Mouse (Mus musculus) gastrocnemius, postnatal 14 days (tissue): ENCODE results near the gene Cracr2b. TPM values are rescaled to one million over a fixed set of nuclear protein-coding genes. Genes with fewer than 3 reads are reported as not detected.

Source experiments
- DNase-seq: peaks from one replicate; pipeline ENCODE4 v3.0.0; 2021; ENCODE audit warnings: mixed read lengths
- intact Hi-C: fragments of 180-260 bp; cut with DNase I; formaldehyde crosslinking; loops from one replicate; pipeline ENCODE4 v1.15.1; 2025; ENCODE audit warnings: low total_unique reads
- total RNA-seq, 2 experiments: library from RNA; stranded (reverse); gene quantifications; 2 replicates each; pipeline ENCODE4 v1.2.3; 2021

Gene Cracr2b
- total RNA-seq, 2 experiments from 2014 or later = 6.5 to 14.3 TPM

GRCm38 (mm10) chr7:141466045-141466394 lies 5.1 kb downstream of the Cracr2b start:
- intact Hi-C loops = no loop called here
- DNase-seq = peak; percentile 62

DNA sequence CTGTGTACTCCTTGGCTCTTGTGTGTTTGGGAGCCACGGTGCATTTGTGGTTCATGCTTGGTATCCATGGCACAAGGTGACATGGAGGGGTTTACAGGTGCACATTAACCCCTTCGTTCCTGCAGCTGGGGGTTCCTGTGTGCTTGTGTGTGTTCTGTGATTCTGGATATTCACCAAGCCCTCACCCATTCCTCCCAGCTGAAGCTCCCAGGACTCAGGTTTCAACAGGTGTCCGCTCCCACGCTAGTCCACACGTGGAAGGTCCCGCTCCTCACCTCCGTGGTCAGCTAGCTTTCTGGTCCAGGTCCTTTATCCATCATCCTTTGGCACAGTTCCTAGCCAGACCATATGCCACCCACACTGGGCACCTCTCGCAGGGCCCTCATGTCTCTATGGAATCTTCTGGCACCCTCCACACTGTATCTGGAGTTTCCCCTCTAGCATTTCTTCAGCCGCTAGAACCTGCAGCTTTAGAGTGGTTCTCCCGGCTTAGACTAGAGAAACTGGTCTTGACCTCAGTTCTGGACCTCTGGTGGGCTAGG lies 5.8 kb downstream of the Cracr2b start:
- peak; percentile 4 for DNase-seq
- intact Hi-C loops = no loop called here

DNA sequence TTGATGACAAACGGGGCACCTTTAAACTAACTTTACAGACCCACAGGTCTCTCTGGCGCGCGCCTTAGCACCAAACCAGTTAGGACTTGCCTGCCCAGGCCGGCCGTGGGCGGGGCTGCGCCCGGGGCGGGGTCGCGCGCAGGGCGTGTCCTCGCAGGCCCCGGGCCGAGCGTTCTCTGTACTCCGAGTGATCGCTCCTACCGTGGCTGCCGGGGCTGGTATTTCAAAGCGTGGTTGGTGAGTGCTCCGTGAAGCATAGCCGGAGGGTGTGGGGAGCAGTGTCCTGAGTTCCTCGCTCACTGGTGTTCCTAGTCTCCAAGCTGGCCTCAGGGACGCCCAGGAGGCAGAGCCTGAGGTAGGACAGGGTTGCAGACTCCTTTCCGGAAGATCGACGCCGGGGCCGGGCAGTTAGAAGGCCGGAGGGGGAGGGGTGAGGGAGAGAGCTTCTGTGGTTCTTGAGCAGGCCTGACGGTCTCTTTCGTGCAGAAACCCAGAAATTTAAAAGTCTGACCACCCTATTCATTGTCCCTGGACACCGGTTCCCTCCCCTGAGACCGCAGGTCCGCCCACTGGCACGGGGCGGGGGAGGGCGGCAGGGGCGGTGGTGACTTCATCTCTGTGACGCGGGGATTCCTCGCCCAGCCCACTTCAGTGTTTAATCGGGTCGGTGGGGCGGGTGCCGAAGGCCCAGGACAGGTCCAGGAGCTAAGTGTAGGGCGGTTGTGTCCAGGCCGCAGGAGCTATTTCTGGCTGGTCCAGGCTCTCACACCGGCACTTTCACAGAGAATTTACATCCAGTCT lies 6.5 kb downstream of the Cracr2b start, which contains the start of gene Cd151:
Cd151 (plus strand) TSS at position 163 of the 801 bp plus-strand sequence.
- intact Hi-C loops = no loop called here
- peak; percentile 91 for DNase-seq

GRCm38 (mm10) chr7:141468164-141468521 lies 7.2 kb downstream of the Cracr2b start:
- DNase-seq = no peak
- intact Hi-C loops = no loop called here

GRCm38 (mm10) chr7:141468522-141469211 lies 7.8 kb downstream of the Cracr2b start:
- peak; percentile 63 for DNase-seq
- intact Hi-C loops = no loop called here

DNA sequence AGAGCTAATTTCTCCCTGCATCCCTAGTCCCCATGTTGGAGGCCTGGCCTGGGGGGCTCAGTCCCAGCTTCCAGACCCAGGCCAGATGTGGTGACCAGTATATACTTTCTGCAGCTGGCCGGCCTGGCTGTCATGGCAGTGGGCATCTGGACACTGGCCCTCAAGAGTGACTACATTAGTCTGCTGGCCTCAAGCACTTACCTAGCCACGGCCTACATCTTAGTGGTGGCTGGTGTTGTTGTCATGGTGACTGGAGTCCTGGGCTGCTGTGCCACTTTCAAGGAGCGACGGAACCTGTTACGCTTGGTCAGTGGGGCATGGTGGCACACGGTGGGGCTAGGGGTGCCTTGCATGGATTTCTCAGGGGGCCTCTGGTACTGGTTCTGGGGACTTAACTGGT lies 8.5 kb downstream of the Cracr2b start:
- DNase-seq = no peak
- intact Hi-C loops = no loop called here

DNA sequence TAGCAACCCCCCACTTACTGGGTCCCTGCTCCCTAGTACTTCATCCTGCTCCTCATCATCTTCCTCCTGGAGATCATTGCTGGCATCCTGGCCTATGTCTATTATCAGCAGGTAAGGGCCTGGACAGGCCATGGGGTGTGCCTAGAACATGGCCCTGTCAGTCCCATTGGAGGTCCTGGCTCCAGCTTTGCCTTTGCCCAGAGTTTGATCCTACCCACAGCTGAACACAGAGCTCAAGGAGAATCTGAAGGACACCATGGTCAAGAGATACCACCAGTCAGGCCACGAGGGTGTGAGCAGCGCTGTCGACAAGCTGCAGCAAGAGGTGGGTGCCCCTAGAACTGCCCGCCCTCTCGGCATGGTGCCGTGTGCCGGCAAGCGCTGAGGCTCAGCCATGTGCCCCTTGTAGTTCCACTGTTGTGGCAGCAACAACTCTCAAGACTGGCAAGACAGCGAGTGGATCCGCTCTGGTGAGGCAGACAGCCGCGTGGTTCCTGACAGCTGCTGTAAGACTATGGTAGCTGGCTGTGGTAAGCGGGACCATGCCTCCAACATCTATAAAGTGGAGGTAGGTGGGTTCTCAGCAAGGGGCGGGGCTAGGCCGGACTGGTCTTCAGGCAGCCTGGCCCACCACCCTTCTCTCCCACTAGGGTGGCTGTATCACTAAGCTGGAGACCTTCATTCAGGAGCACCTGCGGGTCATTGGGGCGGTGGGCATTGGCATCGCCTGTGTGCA lies 9.2 kb downstream of the Cracr2b start:
- no peak for DNase-seq
- intact Hi-C loops = no loop called here

GRCm38 (mm10) chr7:141470637-141470944 lies 9.7 kb downstream of the Cracr2b start:
- intact Hi-C loops = no loop called here
- DNase-seq = no peak

GRCm38 (mm10) chr7:141471236-141471635 lies 10.3 kb downstream of the Cracr2b start:
- DNase-seq = no peak
- intact Hi-C loops = no loop called here

GRCm38 (mm10) chr7:141472226-141472625 lies 11.3 kb downstream of the Cracr2b start:
- intact Hi-C loops = no loop called here
- no peak for DNase-seq

DNA sequence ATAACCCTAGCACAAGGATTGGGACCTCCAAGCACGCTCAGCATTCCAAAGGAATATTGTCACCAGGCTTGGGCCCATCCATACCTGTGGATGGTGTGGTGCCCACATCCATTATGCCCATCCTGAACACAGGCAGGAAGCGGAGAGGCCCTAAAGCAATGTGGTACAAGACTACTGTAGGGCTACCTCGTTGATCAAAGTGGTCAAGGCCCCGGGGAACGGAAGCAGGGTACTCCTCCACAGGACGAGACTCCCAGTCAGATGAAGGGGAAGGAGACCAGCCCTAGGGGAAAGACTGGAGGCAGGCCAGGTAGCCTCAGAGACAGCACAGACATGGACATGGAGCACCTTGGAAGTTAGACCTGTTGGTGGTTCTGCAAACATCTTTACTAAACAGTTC lies 11.9 kb downstream of the Cracr2b start:
- no peak for DNase-seq
- intact Hi-C loops = no loop called here

GRCm38 (mm10) chr7:141474160-141474559 lies 13.3 kb downstream of the Cracr2b start:
- DNase-seq = no peak
- intact Hi-C loops = no loop called here

DNA sequence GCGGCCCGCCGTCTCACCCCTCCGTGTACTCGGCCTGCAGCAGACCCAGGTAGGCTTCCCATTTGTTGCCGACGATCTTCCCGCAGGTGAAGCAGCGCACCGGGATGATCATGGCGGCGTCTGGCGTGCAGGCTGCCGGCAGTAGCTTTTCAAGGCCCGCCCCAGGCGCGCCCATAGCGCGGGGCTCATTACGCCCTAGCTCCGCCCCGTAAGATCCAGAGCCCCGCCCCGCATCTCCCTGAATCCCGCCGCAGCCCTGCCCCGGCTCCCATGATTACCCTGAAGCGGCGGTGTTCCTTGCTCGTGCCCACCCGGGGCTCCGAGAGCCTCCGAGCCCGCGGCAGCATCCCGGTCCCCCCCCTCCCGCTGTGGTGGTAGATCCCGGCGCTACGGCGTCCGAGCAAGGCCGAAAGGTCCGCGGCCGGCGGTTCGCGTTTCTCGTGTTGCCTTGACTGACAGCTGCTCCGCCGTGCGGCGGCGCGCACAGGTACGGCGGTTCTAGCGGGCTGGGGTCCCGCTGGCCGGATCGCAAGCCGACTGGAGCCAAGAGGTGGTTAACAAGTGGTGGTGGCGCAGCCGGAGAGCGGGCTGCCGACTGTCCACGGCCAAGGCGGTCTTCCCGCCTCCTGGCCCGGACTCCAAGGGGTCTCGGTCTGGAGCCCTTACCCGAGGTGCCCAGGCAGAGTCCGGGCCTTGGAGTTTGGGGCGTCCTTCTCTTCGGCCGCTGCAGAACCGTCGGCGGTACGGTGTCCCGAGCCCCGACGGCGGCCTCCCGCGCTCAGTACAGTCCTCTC lies 14.3 kb downstream of the Cracr2b start, which contains the start of the genes Polr2l and Tspan4:
Polr2l (minus strand) TSS at position 122 of the 794 bp plus-strand sequence.
Tspan4 (plus strand) TSS at position 230 of the 794 bp plus-strand sequence.
- intact Hi-C loops = no loop called here

GRCm38 (mm10) chr7:141475805-141476158 lies 14.9 kb downstream of the Cracr2b start:
- DNase-seq = no peak
- intact Hi-C loops = no loop called here

More for the DNA sequence above, 14.3 kb downstream of the Cracr2b start, which contains the start of the genes Polr2l and Tspan4:
- peak; percentile 83 for DNase-seq

DNA sequence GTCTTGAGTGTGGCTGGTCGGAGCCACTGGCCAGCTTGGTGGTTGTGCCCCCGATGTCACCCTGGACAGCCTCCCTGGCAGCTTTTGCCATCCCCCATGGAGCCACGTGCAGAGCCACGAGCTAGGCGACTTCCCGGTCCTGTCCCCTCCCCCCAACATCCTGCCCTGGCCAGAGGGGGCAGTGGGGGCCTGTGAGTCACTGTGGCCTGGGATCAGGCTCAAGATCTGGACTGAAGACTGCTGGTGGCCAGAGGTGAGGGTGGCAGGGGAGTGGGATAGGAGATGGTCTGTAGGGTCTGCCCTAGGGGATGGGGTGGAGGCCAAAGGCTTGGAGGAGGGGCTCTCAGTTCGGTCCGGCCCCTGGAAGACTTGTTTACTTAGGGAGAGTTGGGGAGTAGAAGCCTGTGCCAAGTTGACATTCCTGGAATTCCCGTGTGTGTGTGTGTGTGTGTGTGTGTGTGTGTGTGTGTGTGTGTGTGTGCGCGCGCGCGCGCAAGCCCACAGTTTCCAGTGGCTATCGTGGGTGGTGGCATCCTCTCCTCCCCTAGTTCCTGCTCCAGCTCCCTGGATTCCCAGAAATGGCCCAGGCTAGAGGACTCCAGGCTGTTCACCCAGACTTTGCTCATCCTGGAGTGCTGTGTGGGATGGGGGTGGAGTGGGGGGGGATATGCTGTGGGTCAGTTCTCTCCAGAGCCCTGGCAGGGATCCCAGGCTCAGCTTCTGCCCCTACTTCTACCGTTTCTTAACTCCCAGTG lies 15.5 kb downstream of the Cracr2b start:
- intact Hi-C loops = no loop called here
- peak; percentile 86 for DNase-seq

- intact Hi-C loops = no loop called here
- no peak for DNase-seq
Measured at GRCm38 (mm10) chr7:141476981-141477370, 16.1 kb downstream of the Cracr2b start.

GRCm38 (mm10) chr7:141477578-141478269 lies 16.8 kb downstream of the Cracr2b start:
- no peak for DNase-seq
- intact Hi-C loops = no loop called here

GRCm38 (mm10) chr7:141478270-141478748 lies 17.4 kb downstream of the Cracr2b start:
- intact Hi-C loops = no loop called here
- no peak for DNase-seq
